Mouse (Mus musculus): ENCODE results near the gene Ankrd40.

Ankrd40 gene

GRCm38 (mm10) chr11:94323271-94323925 lies 4.4 kb upstream of the Ankrd40 start:
- DNase-seq = peak; percentile 50

- no peak for DNase-seq
Measured at GRCm38 (mm10) chr11:94324618-94325017, 3.2 kb upstream of the Ankrd40 start.

- DNase-seq = peak; percentile 95
Measured at GRCm38 (mm10) chr11:94326961-94327411, 815 bp upstream of the Ankrd40 start.

- no peak for DNase-seq
Measured at GRCm38 (mm10) chr11:94328644-94329025, 834 bp downstream of the Ankrd40 start.

- DNase-seq = peak; percentile 81
Measured at GRCm38 (mm10) chr11:94329270-94329891, 1.6 kb downstream of the Ankrd40 start.

GRCm38 (mm10) chr11:94330211-94330610 lies 2.4 kb downstream of the Ankrd40 start:
- DNase-seq = no peak

- DNase-seq = no peak
Measured at GRCm38 (mm10) chr11:94332726-94333125, 4.9 kb downstream of the Ankrd40 start.

- no peak for DNase-seq
Measured at GRCm38 (mm10) chr11:94334386-94334968, 6.7 kb downstream of the Ankrd40 start.

- DNase-seq = no peak
Measured at GRCm38 (mm10) chr11:94336551-94336950, 8.8 kb downstream of the Ankrd40 start.

- no peak for DNase-seq
Measured at GRCm38 (mm10) chr11:94338347-94338746, 10.5 kb downstream of the Ankrd40 start.

- DNase-seq = peak; percentile 90
Measured at GRCm38 (mm10) chr11:94339732-94340585, 12.2 kb downstream of the Ankrd40 start.

- no peak for DNase-seq
Measured at GRCm38 (mm10) chr11:94340948-94341933, 13.4 kb downstream of the Ankrd40 start.

- no peak for DNase-seq
Measured at GRCm38 (mm10) chr11:94342114-94342905, 14.5 kb downstream of the Ankrd40 start.

- peak; percentile 72 for DNase-seq
Measured at GRCm38 (mm10) chr11:94343955-94344358, 16.2 kb downstream of the Ankrd40 start.

GRCm38 (mm10) chr11:94344470-94344869 lies 16.7 kb downstream of the Ankrd40 start:
- DNase-seq = no peak

GRCm38 (mm10) chr11:94345926-94346325 lies 18.1 kb downstream of the Ankrd40 start:
- no peak for DNase-seq

- DNase-seq = no peak
Measured at GRCm38 (mm10) chr11:94346611-94347010, 18.8 kb downstream of the Ankrd40 start.

GRCm38 (mm10) chr11:94347063-94347575 lies 19.3 kb downstream of the Ankrd40 start:
- DNase-seq = no peak

GRCm38 (mm10) chr11:94349839-94350238 lies 22.0 kb downstream of the Ankrd40 start:
- no peak for DNase-seq

- DNase-seq = no peak
Measured at GRCm38 (mm10) chr11:94350337-94350736, 22.5 kb downstream of the Ankrd40 start.

GRCm38 (mm10) chr11:94351094-94351493 lies 23.3 kb downstream of the Ankrd40 start:
- DNase-seq = no peak
